Mouse (Mus musculus): ENCODE measurements around the gene Tnk2. TPM values are rescaled to one million over a fixed set of nuclear protein-coding genes. Genes with fewer than 3 reads are reported as not detected.

The Tnk2 gene
- polyA plus RNA-seq, 1 experiment from 2014 or later, result 17.1 TPM

DNA sequence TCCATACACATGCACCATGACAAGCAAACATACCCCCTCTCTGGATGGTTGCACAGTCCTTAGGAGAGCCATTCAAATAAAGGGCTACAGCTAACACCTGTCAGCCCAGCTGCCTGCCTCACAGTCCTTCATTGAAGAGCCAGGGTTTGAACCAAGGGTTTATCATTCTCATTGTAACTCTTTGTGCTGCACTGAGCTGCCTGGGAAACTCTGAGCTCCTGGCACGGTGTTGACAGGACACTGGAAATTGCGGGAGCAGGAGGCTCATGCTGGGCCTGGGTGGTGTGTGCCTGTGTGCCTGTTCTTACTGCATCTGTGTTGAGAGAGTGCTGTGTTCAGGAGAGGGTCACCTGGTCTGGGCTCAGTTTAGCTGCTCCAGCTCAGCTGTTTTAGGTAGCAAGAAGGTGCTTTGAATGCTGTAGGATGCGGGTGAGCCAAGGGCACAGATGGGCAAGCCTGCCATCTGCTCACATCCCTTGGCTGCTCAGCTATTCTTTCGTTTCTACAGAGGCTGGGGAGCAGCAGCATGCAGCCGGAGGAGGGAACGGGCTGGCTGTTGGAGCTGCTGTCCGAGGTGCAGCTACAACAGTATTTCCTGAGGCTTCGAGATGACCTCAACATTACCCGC is 19.7 kb downstream of the Tnk2 start:
- peak; percentile 15 for DNase-seq (ENCODE audit: low spot score)
- 78% methylated on average over 9 of the region's 9 CpGs for WGBS
- no peak overlapping the region for H3K4me3 ChIP-seq (ENCODE audit: low read depth, low read length)
- H3K9me3 ChIP-seq (ENCODE audit: control insufficient read depth, low read length), result no peaks in the 10 kb centered on the region
- no peak for ATAC-seq (ENCODE audit: low FRiP score, low TSS enrichment)
- 0 out of 2 replicates have a peak overlapping the region, but pooled peaks have one; percentile 13 for H3K27ac ChIP-seq (replicated peaks)
- no peaks in the 10 kb centered on the region for H3K36me3 ChIP-seq (ENCODE audit: control insufficient read depth, insufficient read depth, low read length)
- no peak overlapping the region for H3K9ac ChIP-seq (ENCODE audit: low read length)
- no peaks in the 10 kb centered on the region for H3K27me3 ChIP-seq (ENCODE audit: control insufficient read depth, insufficient read depth, low read length)
- peaks cover 23% of the 10 kb centered on the region for H3K4me1 ChIP-seq (replicated peaks; ENCODE audit: control insufficient read depth, insufficient read depth)
- no peak for TF ChIP-seq EP300 (optimal IDR thresholded peaks at IDR 0.05)
- TF ChIP-seq CTCF (IDR thresholded peaks at IDR 0.05; ENCODE audit: low read depth), result no peak
- no peak overlapping the region for H3K4me2 ChIP-seq (replicated peaks; ENCODE audit: low read depth)

DNA sequence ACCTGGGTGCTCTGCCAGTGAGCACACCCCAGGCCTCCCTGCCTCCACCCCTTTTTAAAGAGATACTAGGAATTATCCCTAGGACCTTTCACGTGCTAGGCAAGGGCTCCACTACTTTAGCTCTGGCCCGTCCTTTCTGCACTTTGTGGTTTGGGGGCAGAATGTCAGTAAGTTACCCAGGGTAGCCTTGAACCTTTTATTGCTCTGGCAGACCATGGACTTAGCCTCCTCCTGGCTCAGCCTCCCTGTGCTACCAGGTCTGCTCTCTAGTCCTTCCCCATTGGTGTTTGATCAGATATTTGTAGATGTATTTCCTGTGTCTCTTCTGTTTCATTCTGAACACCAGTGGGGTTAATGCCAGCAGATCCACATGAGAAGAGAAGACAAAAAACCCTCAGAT is 20.5 kb downstream of the Tnk2 start:
- ATAC-seq (ENCODE audit: low FRiP score, low TSS enrichment) (no peak), DNase-seq (ENCODE audit: low spot score) (no peak)
- Histone ChIP-seq H3K4me3 (ENCODE audit: low read depth, low read length) (no peak overlapping the region), H3K4me2 (replicated peaks; ENCODE audit: low read depth) (no peak overlapping the region), H3K27ac (replicated peaks) (no peak overlapping the region), H3K27me3 (ENCODE audit: control insufficient read depth, insufficient read depth, low read length) (no peaks in the 10 kb centered on the region), H3K36me3 (ENCODE audit: control insufficient read depth, insufficient read depth, low read length) (no peaks in the 10 kb centered on the region), H3K9ac (ENCODE audit: low read length) (no peak overlapping the region), H3K4me1 (replicated peaks; ENCODE audit: control insufficient read depth, insufficient read depth) (peaks cover 23% of the 10 kb centered on the region), H3K9me3 (ENCODE audit: control insufficient read depth, low read length) (no peaks in the 10 kb centered on the region)
- TF ChIP-seq CTCF (IDR thresholded peaks at IDR 0.05; ENCODE audit: low read depth), result no peak
- no peak for TF ChIP-seq EP300 (optimal IDR thresholded peaks at IDR 0.05)
- WGBS, result 72% methylated on average over 2 of the region's 2 CpGs

DNA sequence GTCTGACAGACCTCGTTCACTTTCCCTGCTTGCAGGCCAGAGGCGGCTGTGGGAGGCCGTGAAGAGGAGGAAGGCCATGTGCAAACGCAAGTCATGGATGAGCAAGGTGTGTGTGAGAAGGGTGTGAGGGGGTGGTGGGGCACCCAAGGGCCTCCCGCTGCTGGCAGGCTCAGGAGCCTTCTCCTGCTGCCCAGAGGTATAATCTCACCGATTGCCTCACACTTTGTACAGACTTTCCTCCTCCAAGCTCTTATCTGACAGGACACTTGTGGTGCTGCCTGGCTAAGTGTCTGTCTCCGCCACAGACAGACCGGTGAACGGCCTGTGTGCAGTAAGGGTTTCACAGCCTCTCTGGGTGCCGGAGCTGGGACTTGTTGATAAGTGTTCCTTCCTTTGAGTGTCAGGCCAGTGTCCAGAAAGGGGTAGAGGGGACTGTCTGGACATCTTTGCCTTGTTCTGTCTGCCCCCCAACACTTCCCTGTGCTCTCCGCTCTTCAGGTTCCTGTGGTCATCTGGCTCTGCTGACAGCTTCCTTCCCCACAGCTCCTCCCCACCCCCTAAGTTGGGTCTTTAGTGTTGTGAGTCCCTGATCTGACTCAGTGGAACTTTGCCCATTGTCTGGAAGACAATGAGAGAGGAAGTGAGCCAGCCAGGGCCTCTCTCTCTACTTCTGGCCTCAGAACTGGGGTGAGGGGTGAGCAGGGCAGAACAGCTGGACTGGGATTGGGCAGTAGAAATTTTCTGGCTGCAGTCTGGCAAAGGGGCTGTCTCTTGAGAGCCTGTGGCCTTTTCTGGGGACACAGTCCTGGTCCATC is 22.4 kb downstream of the Tnk2 start:
- no peak for TF ChIP-seq EP300 (optimal IDR thresholded peaks at IDR 0.05)
- TF ChIP-seq CTCF (IDR thresholded peaks at IDR 0.05; ENCODE audit: low read depth), result no peak
- no peak overlapping the region for H3K4me3 ChIP-seq (ENCODE audit: low read depth, low read length)
- no peak overlapping the region for H3K4me2 ChIP-seq (replicated peaks; ENCODE audit: low read depth)
- DNase-seq (ENCODE audit: low spot score) (peak; percentile 32), ATAC-seq (ENCODE audit: low FRiP score, low TSS enrichment) (no peak)
- H3K27me3 ChIP-seq (ENCODE audit: control insufficient read depth, insufficient read depth, low read length), result no peaks in the 10 kb centered on the region
- H3K9me3 ChIP-seq (ENCODE audit: control insufficient read depth, low read length), result no peaks in the 10 kb centered on the region
- peaks cover 4% of the 10 kb centered on the region; the same call in 1 of the 2 replicates for H3K36me3 ChIP-seq (ENCODE audit: control insufficient read depth, insufficient read depth, low read length)
- H3K27ac ChIP-seq (replicated peaks), result peak overlapping the region; percentile 61
- no peak overlapping the region for H3K9ac ChIP-seq (ENCODE audit: low read length)
- H3K4me1 ChIP-seq (replicated peaks; ENCODE audit: control insufficient read depth, insufficient read depth), result peaks cover 16% of the 10 kb centered on the region
- 59% methylated on average over 11 of the region's 11 CpGs for WGBS

DNA sequence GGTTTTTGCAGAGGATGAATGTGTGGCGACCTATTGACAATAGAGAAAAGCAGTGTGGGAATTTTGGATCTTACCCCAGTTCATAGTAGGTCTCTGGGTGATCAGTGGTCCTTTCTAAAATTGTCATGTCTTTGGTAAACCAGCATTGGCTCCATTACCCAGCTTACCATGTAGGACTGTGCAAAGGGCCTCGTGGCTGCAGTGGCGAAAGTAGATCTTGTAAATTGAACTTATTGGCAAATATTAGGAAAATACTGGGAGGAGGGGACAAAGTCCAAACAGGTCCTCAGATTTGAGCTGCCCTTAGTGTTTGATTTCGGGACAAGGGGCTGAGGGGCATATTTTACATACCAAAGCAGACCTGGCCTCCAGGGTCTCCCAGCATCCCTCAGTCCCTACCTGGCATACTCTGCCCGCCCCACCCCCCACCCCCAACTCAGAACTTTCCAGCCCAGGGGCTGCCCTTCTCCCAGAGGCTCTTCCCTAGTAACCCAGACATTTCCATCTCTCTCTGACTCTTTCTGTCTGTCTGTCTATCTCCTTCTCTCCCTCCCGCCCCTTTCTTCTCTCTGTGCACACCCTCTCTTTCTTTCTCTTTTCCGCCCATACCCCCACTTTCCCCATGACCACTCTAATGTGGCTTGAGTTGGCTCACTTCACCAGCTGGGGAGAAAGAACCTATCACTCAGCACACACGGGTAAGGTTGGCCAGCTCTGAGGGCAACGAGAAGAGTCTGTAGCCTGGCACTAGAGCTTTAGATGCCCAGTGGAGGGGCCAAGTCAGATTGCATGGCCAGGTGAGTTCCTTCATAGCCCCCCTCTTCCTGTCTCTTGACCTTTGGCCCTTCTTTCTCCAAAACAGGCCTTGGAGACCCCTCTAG is 23.2 kb downstream of the Tnk2 start:
- Histone ChIP-seq H3K27ac (replicated peaks) (peak overlapping the region; percentile 61), H3K4me2 (replicated peaks; ENCODE audit: low read depth) (no peak overlapping the region), H3K4me3 (ENCODE audit: low read depth, low read length) (no peak overlapping the region), H3K36me3 (ENCODE audit: control insufficient read depth, insufficient read depth, low read length) (peaks cover 9% of the 10 kb centered on the region), H3K27me3 (ENCODE audit: control insufficient read depth, insufficient read depth, low read length) (no peaks in the 10 kb centered on the region), H3K9me3 (ENCODE audit: control insufficient read depth, low read length) (no peaks in the 10 kb centered on the region), H3K9ac (ENCODE audit: low read length) (no peak overlapping the region), H3K4me1 (replicated peaks; ENCODE audit: control insufficient read depth, insufficient read depth) (peaks cover 12% of the 10 kb centered on the region)
- TF ChIP-seq CTCF (IDR thresholded peaks at IDR 0.05; ENCODE audit: low read depth), result no peak
- TF ChIP-seq EP300 (optimal IDR thresholded peaks at IDR 0.05), result no peak
- WGBS, result 68% methylated on average over 9 of the region's 9 CpGs
- ATAC-seq (ENCODE audit: low FRiP score, low TSS enrichment), result no peak
- DNase-seq (ENCODE audit: low spot score), result no peak

DNA sequence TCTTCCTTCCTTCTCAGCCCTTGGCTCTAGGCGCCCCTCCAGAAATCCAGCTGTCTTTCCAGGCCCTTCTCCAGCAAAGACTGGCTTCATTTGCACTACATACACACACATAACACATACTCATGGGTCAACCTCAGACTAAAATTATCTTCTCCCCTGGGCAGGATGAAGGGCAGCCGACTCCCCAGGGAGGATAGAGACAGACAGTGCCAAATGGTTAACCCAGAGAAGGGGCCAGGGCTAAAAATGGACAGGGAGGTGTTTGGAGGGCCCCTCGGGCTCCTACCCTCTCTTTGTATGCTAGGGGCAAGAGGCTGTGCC is 23.8 kb downstream of the Tnk2 start:
- DNase-seq (ENCODE audit: low spot score) (no peak), ATAC-seq (ENCODE audit: low FRiP score, low TSS enrichment) (no peak)
- no peak for TF ChIP-seq CTCF (IDR thresholded peaks at IDR 0.05; ENCODE audit: low read depth)
- no peak for TF ChIP-seq EP300 (optimal IDR thresholded peaks at IDR 0.05)
- Histone ChIP-seq H3K9me3 (ENCODE audit: control insufficient read depth, low read length) (no peaks in the 10 kb centered on the region), H3K36me3 (ENCODE audit: control insufficient read depth, insufficient read depth, low read length) (peaks cover 9% of the 10 kb centered on the region), H3K4me1 (replicated peaks; ENCODE audit: control insufficient read depth, insufficient read depth) (peaks cover 9% of the 10 kb centered on the region), H3K4me3 (ENCODE audit: low read depth, low read length) (no peak overlapping the region), H3K27ac (replicated peaks) (0 out of 2 replicates have a peak overlapping the region, but pooled peaks have one; percentile 61), H3K4me2 (replicated peaks; ENCODE audit: low read depth) (no peak overlapping the region), H3K27me3 (ENCODE audit: control insufficient read depth, insufficient read depth, low read length) (no peaks in the 10 kb centered on the region), H3K9ac (ENCODE audit: low read length) (no peak overlapping the region)
- 56% methylated on average over 3 of the region's 3 CpGs for WGBS

Measured in stomach, postnatal 0 days (tissue).